Mouse (Mus musculus): ENCODE results near the gene Hspa14. TPM values are rescaled to one million over a fixed set of nuclear protein-coding genes. Genes with fewer than 3 reads are reported as not detected.

The Hspa14 gene
- polyA plus RNA-seq, 1 experiment from 2014 or later, result 86.8 TPM

Other genes starting within 250 kb of the Hspa14 start
- 35.7 and 38.6 TPM in 2 replicates for gene Nmt2, start 228.6 kb downstream of the Hspa14 start, polyA plus RNA-seq (2015; fragmentation: Nextera tagmentation; extraction: Ambion mirVana)
- 19.5 and 22.1 TPM in 2 replicates for gene Rpp38, start 180.2 kb downstream of the Hspa14 start, polyA plus RNA-seq (2015; fragmentation: Nextera tagmentation; extraction: Ambion mirVana)
- gene Acbd7, start 176.6 kb downstream of the Hspa14 start, polyA plus RNA-seq (2015; fragmentation: Nextera tagmentation; extraction: Ambion mirVana), result 3.5 and 3.8 TPM in 2 replicates
- gene Olah, start 115.6 kb downstream of the Hspa14 start, polyA plus RNA-seq (2015; fragmentation: Nextera tagmentation; extraction: Ambion mirVana), result 0.15 TPM in 1 of 2 replicates, not detected in the other
- gene Meig1, start 90.2 kb downstream of the Hspa14 start, polyA plus RNA-seq (2015; fragmentation: Nextera tagmentation; extraction: Ambion mirVana), result 27.9 and 54.5 TPM in 2 replicates
- gene Dclre1c, start 88.7 kb downstream of the Hspa14 start, polyA plus RNA-seq (2015; fragmentation: Nextera tagmentation; extraction: Ambion mirVana), result 7.7 and 9.4 TPM in 2 replicates
- 11.4 and 12.1 TPM in 2 replicates for gene Suv39h2, start 37.8 kb downstream of the Hspa14 start, polyA plus RNA-seq (2015; fragmentation: Nextera tagmentation; extraction: Ambion mirVana)
- gene Gm45902, start within 50 bp of the Hspa14 start, polyA plus RNA-seq (2015; fragmentation: Nextera tagmentation; extraction: Ambion mirVana), result 4.0 and 4.1 TPM in 2 replicates
- 0.15 and 0.20 TPM in 2 replicates for gene Cdnf, start 216 bp upstream of the Hspa14 start, polyA plus RNA-seq (2015; fragmentation: Nextera tagmentation; extraction: Ambion mirVana)
- 34.8 and 42.7 TPM in 2 replicates for gene Fam107b, start 57.7 kb upstream of the Hspa14 start, polyA plus RNA-seq (2015; fragmentation: Nextera tagmentation; extraction: Ambion mirVana)